Mouse (Mus musculus): ENCODE measurements around the gene Fcrlb.

DNA sequence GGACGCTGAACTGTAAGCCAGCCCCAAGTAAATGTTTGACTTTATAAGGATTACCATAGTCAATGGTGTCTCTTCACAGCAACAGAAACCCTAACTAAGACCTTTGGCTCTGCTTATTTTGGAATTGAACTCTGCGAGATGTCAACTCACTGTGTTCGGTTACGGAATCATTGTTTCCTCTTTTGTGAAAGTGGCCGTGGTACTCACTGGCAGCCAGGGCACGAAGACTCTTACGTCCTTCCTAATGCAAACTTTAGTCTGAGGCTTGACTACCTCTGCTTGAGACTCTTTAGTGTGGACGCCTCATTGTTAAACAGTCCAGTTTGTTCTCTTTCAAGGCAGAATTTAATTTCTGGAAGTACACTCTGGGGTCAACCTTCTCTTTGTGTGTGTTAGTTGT is 6.6 kb upstream of the Fcrlb start:
- TF ChIP-seq CTCF (IDR thresholded peaks at IDR 0.05; ENCODE audit: low read depth, low read length) (no peak), POLR2A (IDR thresholded peaks at IDR 0.05; ENCODE audit: borderline replicate concordance, low read depth, low read length) (no peak)
